Mouse (Mus musculus) forebrain, embryonic 15.5 days (tissue): ENCODE measurements around the gene Tpp2. TPM values are rescaled to one million over a fixed set of nuclear protein-coding genes. Genes with fewer than 3 reads are reported as not detected.

ENCODE experiments used
- ATAC-seq: fragments of 200-750 bp; cut with Nextera tagmentation; replicated peaks from 2 replicates; pipeline ENCODE4 v1.8.0; 2017; ENCODE audit warnings: mild to moderate bottlenecking, moderate TSS enrichment, moderate library complexity
- H3K27ac ChIP-seq: fragments of 300-500 bp; sonication (generic); replicated peaks from 2 replicates; pipeline ENCODE4 v1.5.1; 2015; ENCODE audit warnings: mild to moderate bottlenecking, inconsistent platforms
- H3K27me3 ChIP-seq: fragments of 300-500 bp; sonication (generic); 2 replicates; pipeline ENCODE4 v1.6.1; 2015; ENCODE audit warnings: inconsistent platforms
- H3K36me3 ChIP-seq: fragments of 300-500 bp; sonication (generic); 2 replicates; pipeline ENCODE4 v1.6.1; 2015; ENCODE audit warnings: mild to moderate bottlenecking, inconsistent platforms
- H3K4me1 ChIP-seq: fragments of 300-500 bp; sonication (generic); 2 replicates; pipeline ENCODE4 v1.6.1; 2015; ENCODE audit warnings: inconsistent platforms
- H3K4me2 ChIP-seq: fragments of 300-500 bp; sonication (generic); replicated peaks from 2 replicates; pipeline ENCODE4 v1.6.1; 2015; ENCODE audit warnings: mild to moderate bottlenecking, inconsistent platforms
- H3K4me3 ChIP-seq: fragments of 300-500 bp; sonication (generic); 2 replicates; pipeline ENCODE4 v1.5.1; 2015; ENCODE audit warnings: mild to moderate bottlenecking, inconsistent platforms
- H3K9ac ChIP-seq: fragments of 300-500 bp; sonication (generic); replicated peaks from 2 replicates; pipeline ENCODE4 v1.6.1; 2015; ENCODE audit warnings: mild to moderate bottlenecking, inconsistent platforms
- H3K9me3 ChIP-seq: fragments of 300-500 bp; sonication (generic); 2 replicates; pipeline ENCODE4 v1.6.1; 2016; ENCODE audit warnings: inconsistent platforms
- WGBS: fragments of 180-500 bp; shearing (Covaris S2); methylation state at CpG from one replicate; pipeline ENCODE4 v1.1.7; 2015; ENCODE audit warnings: mixed read lengths; 5-methylcytosine and 5-hydroxymethylcytosine counted together
- polyA plus RNA-seq: library from polyadenylated mRNA; unstranded; fragments of >200 nt; fragmentation: Nextera tagmentation; extraction: Ambion mirVana; gene quantifications from 2 replicates; pipeline ENCODE4 v1.2.1, GENCODE M21; 2015

The Tpp2 gene
- polyA plus RNA-seq, 1 experiment from 2014 or later, result 61.2 TPM

DNA sequence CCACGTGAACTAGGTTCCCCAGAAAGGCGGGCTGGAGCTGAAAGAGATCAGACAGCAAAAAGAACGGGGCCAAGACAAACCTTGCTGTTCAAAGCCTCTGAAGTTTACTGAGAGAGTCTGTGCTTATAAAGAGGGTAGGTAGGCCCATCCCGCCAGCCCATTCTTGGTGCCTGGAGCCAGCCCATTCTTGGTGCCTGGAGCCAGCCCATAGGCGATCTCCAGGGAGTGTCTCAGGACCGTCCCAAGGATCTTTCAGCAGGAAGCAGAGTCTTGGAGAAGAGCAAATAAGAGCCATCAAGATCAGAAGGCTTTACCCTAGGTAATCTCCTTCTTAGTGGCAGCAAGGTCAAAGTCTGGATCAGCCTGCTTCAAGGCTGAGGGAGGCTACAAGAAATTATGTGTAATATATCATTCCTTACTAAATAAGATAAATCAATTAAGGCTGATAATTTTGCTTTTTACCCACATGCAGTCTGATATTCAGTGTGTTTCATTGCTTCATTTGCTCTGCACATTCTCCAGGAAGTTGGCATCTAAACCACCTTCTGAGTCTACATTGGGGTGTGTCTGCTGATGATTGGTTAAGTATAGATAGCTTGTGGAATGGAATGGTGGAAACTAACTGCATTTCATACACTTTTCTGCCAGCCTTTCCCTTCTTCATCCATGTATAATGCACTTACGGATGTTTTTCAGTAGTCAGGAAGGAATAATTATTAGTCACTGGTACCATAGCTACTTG lies 8.2 kb downstream of the Tpp2 start:
- Histone ChIP-seq H3K27ac (no peak overlapping the region), H3K36me3 (peaks cover 19% of the 10 kb centered on the region), H3K4me3 (no peak overlapping the region), H3K4me1 (peaks cover 2% of the 10 kb centered on the region; the same call in 1 of the 2 replicates), H3K9me3 (no peaks in the 10 kb centered on the region), H3K9ac (no peak overlapping the region), H3K27me3 (no peaks in the 10 kb centered on the region), H3K4me2 (no peak overlapping the region)
- no peak for ATAC-seq
- 95% methylated on average over 7 of the region's 7 CpGs for WGBS

DNA sequence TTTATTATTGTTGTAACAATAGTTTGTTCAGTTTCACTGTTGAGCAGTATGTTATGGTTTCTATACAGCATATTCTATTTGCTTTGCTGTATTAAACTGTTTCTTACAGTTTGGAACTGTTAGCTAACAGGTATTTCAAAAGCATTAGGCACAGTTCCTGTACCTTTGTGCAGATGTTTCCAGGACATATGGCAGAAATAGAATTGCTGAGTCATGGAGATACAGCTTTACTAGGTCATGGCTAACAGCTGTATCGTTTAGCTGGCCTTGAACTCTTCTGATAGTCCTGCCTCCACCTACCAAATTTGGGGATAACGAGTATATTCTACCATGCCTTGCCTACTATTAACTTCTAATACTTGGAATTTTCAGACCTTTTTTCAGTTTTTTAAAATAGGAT lies 9.4 kb downstream of the Tpp2 start:
- no peak overlapping the region for H3K27ac ChIP-seq
- H3K9ac ChIP-seq, result no peak overlapping the region
- no peak overlapping the region for H3K4me2 ChIP-seq
- no peaks in the 10 kb centered on the region for H3K9me3 ChIP-seq
- H3K4me3 ChIP-seq, result no peak overlapping the region
- no peak for ATAC-seq
- H3K27me3 ChIP-seq, result no peaks in the 10 kb centered on the region
- no peaks in the 10 kb centered on the region for H3K4me1 ChIP-seq
- WGBS, result 96% methylated on average over 2 of the region's 2 CpGs
- peaks cover 19% of the 10 kb centered on the region for H3K36me3 ChIP-seq

DNA sequence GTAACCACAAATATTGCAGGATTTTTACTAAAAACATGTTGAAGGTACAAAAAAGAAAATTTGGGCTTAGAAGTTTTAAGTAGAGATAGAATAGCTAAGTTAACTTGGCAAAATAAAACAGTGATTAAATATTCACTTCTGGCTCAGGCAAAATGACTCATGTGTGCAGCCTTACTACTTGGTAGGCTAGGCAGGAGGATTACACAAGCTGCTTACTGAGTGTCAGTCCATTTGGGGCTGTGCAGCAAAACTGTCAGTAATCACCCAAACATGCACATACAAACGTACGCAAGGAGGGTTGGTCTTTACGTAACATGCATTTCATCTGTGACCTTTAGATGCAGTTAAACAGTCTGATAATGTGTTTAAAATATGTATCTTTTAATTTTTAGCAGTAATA lies 20.2 kb downstream of the Tpp2 start:
- WGBS, result 94% methylated on average over 3 of the region's 3 CpGs

DNA sequence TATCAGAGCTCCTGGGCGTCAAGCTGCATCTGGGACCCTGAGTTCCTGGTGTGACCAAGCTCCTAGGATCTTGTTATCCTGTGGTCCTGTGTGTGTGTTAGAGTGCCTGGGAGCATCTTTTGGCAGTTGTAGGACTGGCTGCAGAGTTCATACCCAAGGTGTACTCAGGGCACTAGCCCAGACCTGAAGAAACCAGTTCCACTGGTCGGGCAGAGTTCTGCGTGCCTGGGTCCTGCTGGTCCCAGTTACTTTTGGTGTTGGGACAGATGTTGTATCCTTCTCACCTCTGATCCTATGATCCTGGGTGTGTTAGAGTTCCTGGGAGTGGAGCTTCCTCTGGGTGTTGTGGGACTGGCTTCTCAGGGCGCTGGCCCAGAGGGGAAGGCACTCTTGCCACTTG lies 30.9 kb downstream of the Tpp2 start:
- ATAC-seq, result no peak

More for the DNA sequence above, 20.2 kb downstream of the Tpp2 start:
- no peaks in the 10 kb centered on the region for H3K27me3 ChIP-seq
- no peak overlapping the region for H3K4me2 ChIP-seq
- H3K9ac ChIP-seq, result no peak overlapping the region
- no peak for ATAC-seq
- H3K4me1 ChIP-seq, result no peaks in the 10 kb centered on the region
- H3K9me3 ChIP-seq, result no peaks in the 10 kb centered on the region
- H3K4me3 ChIP-seq, result no peak overlapping the region
- no peak overlapping the region for H3K27ac ChIP-seq
- H3K36me3 ChIP-seq, result peaks cover 45% of the 10 kb centered on the region

DNA sequence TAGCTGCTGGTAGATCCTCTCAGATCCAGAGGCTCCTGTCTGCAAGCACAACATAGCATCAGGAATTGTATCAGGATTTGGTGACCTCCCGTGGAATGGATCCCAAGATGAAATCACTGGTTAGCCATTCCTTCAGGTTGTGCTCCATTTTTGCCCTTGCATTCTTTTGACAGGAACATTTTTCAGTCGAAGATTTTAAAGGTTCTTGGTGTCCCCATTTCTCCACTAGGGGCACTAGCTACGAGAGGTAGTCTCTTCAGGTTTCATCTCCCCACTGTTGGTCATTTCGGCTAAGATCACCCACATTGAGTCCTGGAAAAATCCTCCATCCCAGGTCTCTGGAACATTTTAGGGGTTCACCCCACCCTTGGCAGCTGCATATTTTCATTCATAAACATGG lies 33.3 kb downstream of the Tpp2 start:
- Histone ChIP-seq H3K4me2 (no peak overlapping the region), H3K9ac (no peak overlapping the region), H3K27ac (no peak overlapping the region), H3K36me3 (peaks cover 31% of the 10 kb centered on the region; the same call in 1 of the 2 replicates), H3K9me3 (no peaks in the 10 kb centered on the region), H3K4me3 (no peak overlapping the region), H3K4me1 (no peaks in the 10 kb centered on the region), H3K27me3 (no peaks in the 10 kb centered on the region)
- 90% methylated on average over 4 of the region's 4 CpGs for WGBS
- no peak for ATAC-seq

More for the DNA sequence above, 30.9 kb downstream of the Tpp2 start:
- Histone ChIP-seq H3K27me3 (no peaks in the 10 kb centered on the region), H3K27ac (no peak overlapping the region), H3K36me3 (peaks cover 30% of the 10 kb centered on the region; the same call in 1 of the 2 replicates), H3K4me2 (no peak overlapping the region), H3K9me3 (no peaks in the 10 kb centered on the region), H3K4me1 (no peaks in the 10 kb centered on the region), H3K4me3 (no peak overlapping the region), H3K9ac (no peak overlapping the region)
- 94% methylated on average over 4 of the region's 4 CpGs for WGBS

DNA sequence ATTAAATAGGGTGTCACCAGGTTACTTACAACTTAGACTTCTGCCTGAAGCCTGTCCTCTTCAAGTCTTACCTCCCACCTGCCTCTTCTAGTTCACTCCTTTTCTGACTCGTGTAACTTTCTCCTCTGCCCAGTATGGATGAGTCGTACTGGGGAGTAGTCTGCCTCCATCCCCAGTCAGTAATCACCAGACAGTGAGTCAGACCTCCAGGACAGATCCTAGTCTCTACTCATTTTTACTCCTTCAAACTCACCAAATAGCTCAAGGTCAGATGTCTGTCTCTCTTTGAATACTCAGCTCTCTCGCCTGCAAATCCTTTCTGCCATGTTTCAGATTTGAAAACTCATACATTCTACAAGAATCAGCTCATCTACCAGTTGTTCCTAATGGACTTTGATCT lies 35.9 kb downstream of the Tpp2 start:
- H3K9ac ChIP-seq, result no peak overlapping the region
- H3K36me3 ChIP-seq, result peaks cover 44% of the 10 kb centered on the region; the same call in 1 of the 2 replicates
- H3K27ac ChIP-seq, result no peak overlapping the region
- no peaks in the 10 kb centered on the region for H3K4me1 ChIP-seq
- no peaks in the 10 kb centered on the region for H3K9me3 ChIP-seq
- H3K4me3 ChIP-seq, result no peak overlapping the region
- H3K4me2 ChIP-seq, result no peak overlapping the region
- WGBS, result 93% methylated on average over 3 of the region's 3 CpGs
- H3K27me3 ChIP-seq, result no peaks in the 10 kb centered on the region
- no peak for ATAC-seq

DNA sequence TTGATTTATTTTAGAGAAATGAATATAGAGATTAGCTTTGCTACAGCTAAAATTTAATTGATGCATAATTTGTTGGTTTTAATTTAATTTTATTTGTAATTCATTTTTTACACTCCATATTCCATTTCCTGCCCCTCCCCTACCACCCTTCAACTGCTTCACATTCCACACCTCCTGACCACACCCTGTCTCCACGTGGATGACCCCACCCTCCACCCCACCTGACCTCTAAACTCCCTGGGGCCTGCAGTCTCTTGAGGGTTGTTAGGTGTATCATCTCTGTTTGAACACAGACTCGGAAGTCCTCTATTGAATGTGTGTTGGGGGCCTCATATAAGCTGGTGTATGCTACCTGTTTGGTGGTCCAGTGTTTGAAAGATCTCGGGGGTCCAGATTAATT lies 37.6 kb downstream of the Tpp2 start:
- H3K9ac ChIP-seq, result no peak overlapping the region
- H3K27me3 ChIP-seq, result no peaks in the 10 kb centered on the region
- WGBS, result 84% methylated on average over 3 of the region's 3 CpGs
- no peaks in the 10 kb centered on the region for H3K4me1 ChIP-seq
- H3K4me2 ChIP-seq, result no peak overlapping the region
- no peak overlapping the region for H3K4me3 ChIP-seq
- no peak for ATAC-seq
- H3K27ac ChIP-seq, result no peak overlapping the region
- H3K9me3 ChIP-seq, result no peaks in the 10 kb centered on the region
- H3K36me3 ChIP-seq, result peaks cover 44% of the 10 kb centered on the region; the same call in 1 of the 2 replicates

DNA sequence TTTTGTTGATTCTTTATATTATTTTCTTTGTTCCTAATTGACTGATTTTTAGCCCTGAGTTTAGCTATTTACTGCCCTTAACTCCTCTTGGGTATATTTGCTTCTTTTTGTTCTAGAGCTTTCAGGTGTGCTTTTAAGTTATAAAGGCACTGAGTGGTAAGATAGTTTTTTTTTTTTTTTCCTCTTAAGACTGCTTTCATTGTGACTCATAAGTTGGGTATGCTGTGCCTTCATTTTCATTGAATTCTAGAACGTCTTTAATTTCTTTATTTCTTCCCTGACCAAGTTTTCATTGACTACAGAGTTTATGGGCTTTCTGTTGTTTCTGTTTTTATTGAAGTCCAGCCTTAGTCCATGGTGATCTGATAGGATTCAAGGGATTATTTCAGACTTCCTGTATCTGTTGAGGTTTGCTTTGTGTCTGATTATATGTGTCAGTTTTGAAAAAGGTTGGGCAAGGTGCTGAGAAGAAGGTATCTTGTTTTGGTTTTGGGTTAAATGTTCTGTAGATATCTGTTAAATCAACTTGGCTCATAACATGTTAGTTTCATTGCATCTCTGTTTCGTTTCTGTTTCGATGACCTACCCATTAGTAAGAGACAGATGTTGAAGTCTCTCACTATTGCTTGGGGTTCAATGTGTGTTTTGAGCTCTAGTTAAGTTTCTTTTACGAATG lies 63.6 kb downstream of the Tpp2 start:
- H3K27me3 ChIP-seq, result no peaks in the 10 kb centered on the region
- WGBS, result 98% methylated on average over 4 of the region's 4 CpGs
- no peaks in the 10 kb centered on the region for H3K4me1 ChIP-seq
- ATAC-seq, result no peak
- H3K4me3 ChIP-seq, result no peak overlapping the region
- H3K4me2 ChIP-seq, result no peak overlapping the region
- H3K27ac ChIP-seq, result no peak overlapping the region
- H3K9ac ChIP-seq, result no peak overlapping the region
- no peaks in the 10 kb centered on the region for H3K9me3 ChIP-seq
- H3K36me3 ChIP-seq, result peaks cover 52% of the 10 kb centered on the region

DNA sequence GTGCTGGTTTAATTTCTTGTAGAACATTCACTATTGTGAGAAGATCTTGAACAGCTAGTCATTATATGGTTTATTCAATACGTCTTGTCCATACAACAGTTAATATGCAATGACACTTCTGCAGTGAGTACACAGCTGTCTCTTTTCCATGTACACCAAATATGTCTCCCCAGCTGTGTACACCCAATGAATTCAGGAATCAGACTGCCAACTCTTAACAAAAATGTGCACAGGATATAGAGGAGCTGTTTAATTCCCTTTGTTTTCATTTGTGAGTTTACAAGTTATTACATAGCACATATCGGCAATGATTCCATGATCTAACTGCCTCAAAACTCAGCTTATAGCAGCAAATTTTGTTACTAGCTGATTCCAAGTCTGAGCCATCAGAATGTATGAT lies 71.1 kb downstream of the Tpp2 start:
- no peak overlapping the region for H3K4me3 ChIP-seq
- 98% methylated on average over 2 of the region's 2 CpGs for WGBS
- H3K27me3 ChIP-seq, result no peaks in the 10 kb centered on the region
- peaks cover 25% of the 10 kb centered on the region for H3K36me3 ChIP-seq
- no peak overlapping the region for H3K4me2 ChIP-seq
- H3K4me1 ChIP-seq, result no peaks in the 10 kb centered on the region
- no peak for ATAC-seq
- no peaks in the 10 kb centered on the region for H3K9me3 ChIP-seq
- H3K9ac ChIP-seq, result no peak overlapping the region
- H3K27ac ChIP-seq, result no peak overlapping the region

DNA sequence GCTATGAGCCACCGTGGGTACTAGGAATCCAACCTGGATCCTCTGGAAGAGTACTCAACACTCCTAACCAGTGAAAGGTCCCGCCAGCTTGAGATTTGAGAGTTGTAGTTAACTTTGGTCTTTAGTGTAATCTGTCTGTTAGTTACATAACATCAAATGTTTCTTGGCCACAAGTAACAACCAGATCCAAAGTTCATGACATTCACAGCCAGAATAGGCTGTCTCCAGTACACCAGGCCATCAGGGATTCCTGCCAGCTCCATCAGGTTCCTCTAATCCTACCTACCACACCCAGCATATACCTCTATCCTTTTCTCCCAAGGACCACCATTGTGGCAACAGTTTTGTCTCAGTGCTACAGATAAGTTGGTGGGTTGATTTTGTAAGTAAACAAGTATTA lies 82.1 kb downstream of the Tpp2 start:
- no peak overlapping the region for H3K4me2 ChIP-seq
- ATAC-seq, result no peak
- H3K9me3 ChIP-seq, result no peaks in the 10 kb centered on the region
- H3K9ac ChIP-seq, result no peak overlapping the region
- WGBS, result 91% methylated on average over 2 of the region's 2 CpGs
- no peak overlapping the region for H3K4me3 ChIP-seq
- no peaks in the 10 kb centered on the region for H3K27me3 ChIP-seq
- H3K27ac ChIP-seq, result no peak overlapping the region
- H3K36me3 ChIP-seq, result no peaks in the 10 kb centered on the region
- no peaks in the 10 kb centered on the region for H3K4me1 ChIP-seq

DNA sequence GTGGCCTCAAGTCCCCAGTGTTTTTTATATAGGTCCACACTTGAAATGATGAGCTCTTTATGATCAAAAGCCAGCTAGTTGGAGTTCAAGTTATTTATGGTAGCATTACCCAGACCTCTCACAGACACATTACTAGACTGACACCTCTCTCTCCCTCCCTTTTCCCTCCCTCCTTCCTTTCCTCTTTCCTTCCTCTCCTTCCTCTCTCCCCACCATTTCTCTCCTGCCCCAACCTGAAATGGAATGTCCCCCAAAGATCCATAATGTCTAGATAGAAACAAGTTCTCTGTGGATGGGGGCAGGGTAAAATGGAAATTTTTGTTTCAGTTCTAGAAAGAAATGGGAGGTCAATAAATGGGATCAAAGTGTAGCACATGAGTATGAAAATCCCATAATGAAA lies 86.5 kb downstream of the Tpp2 start, which contains the start of gene Mettl21c:
Gene Mettl21c, minus strand, starts transcription at position 101 of the 400 bp plus-strand sequence.
- no peaks in the 10 kb centered on the region for H3K27me3 ChIP-seq
- H3K9me3 ChIP-seq, result no peaks in the 10 kb centered on the region
- H3K36me3 ChIP-seq, result no peaks in the 10 kb centered on the region
- H3K4me1 ChIP-seq, result no peaks in the 10 kb centered on the region
- H3K9ac ChIP-seq, result no peak within 1 kb of the TSS
- H3K4me3 ChIP-seq, result no peak within 1 kb of the TSS
- no peak within 1 kb of the TSS for H3K27ac ChIP-seq
- ATAC-seq, result no peak
- H3K4me2 ChIP-seq, result no peak within 1 kb of the TSS

DNA sequence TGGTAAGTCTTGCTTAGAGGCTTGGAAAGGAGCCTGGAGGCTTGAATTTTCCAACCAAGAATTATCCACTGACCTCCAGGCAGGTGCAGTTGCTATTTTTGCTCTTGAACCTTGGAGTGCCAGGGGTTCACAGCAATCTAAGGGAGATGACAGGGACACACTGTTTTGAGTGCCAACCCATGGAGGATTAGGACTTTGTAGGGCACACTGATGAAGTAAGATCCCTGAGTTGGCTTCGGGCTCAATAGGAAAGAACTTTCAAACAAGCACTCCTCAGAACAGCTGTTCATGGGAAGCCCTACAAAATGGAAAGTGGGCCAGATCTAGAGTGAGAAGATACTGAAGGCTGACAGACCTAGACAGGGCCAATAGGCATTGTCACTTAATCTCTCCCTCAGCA lies 89.2 kb downstream of the Tpp2 start:
- H3K27me3 ChIP-seq, result no peaks in the 10 kb centered on the region
- H3K27ac ChIP-seq, result no peak overlapping the region
- no peak overlapping the region for H3K4me2 ChIP-seq
- H3K4me1 ChIP-seq, result no peaks in the 10 kb centered on the region
- no peak for ATAC-seq
- no peaks in the 10 kb centered on the region for H3K9me3 ChIP-seq
- H3K36me3 ChIP-seq, result no peaks in the 10 kb centered on the region
- 87% methylated on average over 1 of the region's 1 CpGs for WGBS
- no peak overlapping the region for H3K9ac ChIP-seq
- H3K4me3 ChIP-seq, result no peak overlapping the region
